Mouse (Mus musculus) inflammation-experienced regulatory T-cells (primary cell): Measurements from ENCODE around the gene Fbxo33. TPM values are rescaled to one million over a fixed set of nuclear protein-coding genes. Genes with fewer than 3 reads are reported as not detected.

Source experiments
- polyA plus RNA-seq, 2 experiments: library from polyadenylated mRNA; unstranded; fragments of 100-300 nt; shearing (Covaris generic); gene quantifications; one replicate each; pipeline ENCODE4 v1.2.1; 2017

Gene Fbxo33
- 10 to 100 TPM; 40.6 to 50.9 TPM for polyA plus RNA-seq

DNA sequence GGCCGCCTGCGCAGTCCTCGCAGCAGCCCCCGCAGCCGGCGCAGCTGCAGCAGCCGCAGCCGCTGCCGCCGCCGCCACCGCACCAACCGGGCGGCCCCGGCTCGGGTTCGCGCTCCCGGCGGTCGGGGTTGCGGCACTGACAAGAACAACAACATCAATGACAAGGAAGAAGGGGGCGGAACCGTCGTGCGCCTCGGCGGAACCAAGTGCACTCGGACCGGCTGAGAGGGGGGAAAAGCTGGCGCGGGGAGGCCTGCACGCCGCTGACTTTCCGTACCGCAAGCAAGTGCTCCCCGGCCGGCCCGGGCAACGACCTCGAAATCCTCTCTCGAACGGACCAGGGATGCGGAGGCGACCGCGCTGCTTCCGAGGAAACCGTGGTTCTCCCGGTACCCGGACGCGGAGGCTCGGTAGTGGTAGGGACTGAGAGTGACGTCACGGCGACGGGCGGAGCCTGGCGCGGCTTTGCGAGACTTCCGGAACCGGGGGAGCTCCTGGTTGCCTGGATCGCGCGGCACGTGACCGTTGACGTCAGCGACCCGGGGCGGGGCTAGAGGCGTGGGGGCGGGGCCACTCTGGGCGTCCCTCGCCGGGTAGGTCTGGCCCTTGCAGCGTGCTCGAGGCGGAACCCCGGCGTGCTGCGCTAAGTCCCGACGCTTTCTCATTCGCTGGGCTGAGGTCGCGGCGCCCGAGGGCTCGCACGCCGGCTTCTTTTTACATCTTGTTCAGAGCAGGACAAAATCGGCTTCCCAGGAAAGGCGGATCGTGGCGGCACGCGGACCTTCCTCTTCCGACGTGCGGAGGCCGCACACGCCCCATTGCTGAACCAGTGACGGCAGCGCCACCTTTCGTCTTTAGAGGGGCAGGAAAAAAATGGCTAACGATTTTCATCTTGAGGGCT, at the start of gene Fbxo33:
Gene Fbxo33 (minus strand): TSS at position 401 of the 901 bp plus-strand sequence.

Other genes starting within 250 kb of the Fbxo33 start
- 10 to 100 TPM; 26.5 to 34.7 TPM for gene Sec23a, start 207.7 kb downstream of the Fbxo33 start, polyA plus RNA-seq
- gene Gemin2, start 206.3 kb downstream of the Fbxo33 start, polyA plus RNA-seq, result 10 to 100 TPM; 24.8 to 28.1 TPM
- gene Trappc6b, start 158.3 kb downstream of the Fbxo33 start, polyA plus RNA-seq, result 100 to 1,000 TPM; 104 to 120 TPM
- gene Pnn, start 152.8 kb downstream of the Fbxo33 start, polyA plus RNA-seq, result 100 to 1,000 TPM; 105 to 125 TPM
- gene Mia2, start 123.9 kb downstream of the Fbxo33 start, polyA plus RNA-seq, result 100 to 1,000 TPM; 139 to 179 TPM